Mouse (Mus musculus): Measurements from ENCODE around the gene 1700028J19Rik. TPM values are rescaled to one million over a fixed set of nuclear protein-coding genes. Genes with fewer than 3 reads are reported as not detected.
A peak's percentile ranks its signal among the peaks of the same experiment; 100 is the strongest.

The 1700028J19Rik gene
- polyA plus RNA-seq (2016; fragmentation: Nextera tagmentation; extraction: Ambion mirVana), result 0.87 and 0.88 TPM in 2 replicates

- DNase-seq (ENCODE audit: low spot score), result peak; percentile 96
- H3K27ac ChIP-seq, result peak within 1 kb of the TSS; percentile 97
- H3K4me3 ChIP-seq, result peak within 1 kb of the TSS; percentile 97
- WGBS, result under 1% methylated on average over 62 of the region's 62 CpGs
- H3K27me3 ChIP-seq (ENCODE audit: insufficient read depth, poor library complexity, severe bottlenecking), result no peaks in the 10 kb centered on the region
- peaks cover 11% of the 10 kb centered on the region for H3K4me1 ChIP-seq
- no peaks in the 10 kb centered on the region for H3K9me3 ChIP-seq
- peaks cover 34% of the 10 kb centered on the region for H3K36me3 ChIP-seq
These were observed at the start of gene 1700028J19Rik, which contains the start of gene 2410002F23Rik for GRCm38 (mm10) chr7:44246055-44246983. Gene 1700028J19Rik, minus strand, starts transcription at chr7:44246695. Gene 2410002F23Rik, plus strand, starts transcription at chr7:44246722.

GRCm38 (mm10) chr7:44291418-44291817, 44.9 kb upstream of the 1700028J19Rik start:
- no peak overlapping the region for H3K4me3 ChIP-seq
- WGBS, result 57% methylated on average over 4 of the region's 4 CpGs
- peaks cover 6% of the 10 kb centered on the region; the same call in 1 of the 2 replicates for H3K9me3 ChIP-seq
- H3K27me3 ChIP-seq (ENCODE audit: insufficient read depth, poor library complexity, severe bottlenecking), result peaks cover 4% of the 10 kb centered on the region; the same call in 1 of the 2 replicates
- no peak overlapping the region for H3K27ac ChIP-seq
- H3K36me3 ChIP-seq, result no peaks in the 10 kb centered on the region
- no peaks in the 10 kb centered on the region for H3K4me1 ChIP-seq
- DNase-seq (ENCODE audit: low spot score), result no peak

GRCm38 (mm10) chr7:44290986-44291385, 44.5 kb upstream of the 1700028J19Rik start:
- no peak for DNase-seq (ENCODE audit: low spot score)
- Histone ChIP-seq H3K4me3 (no peak overlapping the region), H3K27ac (no peak overlapping the region), H3K4me1 (no peaks in the 10 kb centered on the region), H3K36me3 (no peaks in the 10 kb centered on the region), H3K9me3 (peaks cover 7% of the 10 kb centered on the region; the same call in 1 of the 2 replicates), H3K27me3 (ENCODE audit: insufficient read depth, poor library complexity, severe bottlenecking) (peaks cover 4% of the 10 kb centered on the region; the same call in 1 of the 2 replicates)
- 74% methylated on average over 4 of the region's 4 CpGs for WGBS

GRCm38 (mm10) chr7:44287760-44288159, 41.3 kb upstream of the 1700028J19Rik start:
- no peaks in the 10 kb centered on the region for H3K4me1 ChIP-seq
- H3K36me3 ChIP-seq, result no peaks in the 10 kb centered on the region
- no peak overlapping the region for H3K4me3 ChIP-seq
- H3K9me3 ChIP-seq, result peaks cover 7% of the 10 kb centered on the region; the same call in 1 of the 2 replicates
- DNase-seq (ENCODE audit: low spot score), result no peak
- no peak overlapping the region for H3K27ac ChIP-seq
- 63% methylated on average over 7 of the region's 7 CpGs for WGBS
- H3K27me3 ChIP-seq (ENCODE audit: insufficient read depth, poor library complexity, severe bottlenecking), result peaks cover 4% of the 10 kb centered on the region; the same call in 1 of the 2 replicates

- WGBS, result 74% methylated on average over 7 of the region's 7 CpGs
These were observed 35.1 kb upstream of the 1700028J19Rik start for GRCm38 (mm10) chr7:44281586-44281985.

GRCm38 (mm10) chr7:44280959-44281358, 34.5 kb upstream of the 1700028J19Rik start:
- no peaks in the 10 kb centered on the region for H3K9me3 ChIP-seq
- DNase-seq (ENCODE audit: low spot score), result no peak
- peaks cover 6% of the 10 kb centered on the region for H3K27me3 ChIP-seq (ENCODE audit: insufficient read depth, poor library complexity, severe bottlenecking)
- no peaks in the 10 kb centered on the region for H3K36me3 ChIP-seq
- H3K4me1 ChIP-seq, result no peaks in the 10 kb centered on the region
- 56% methylated on average over 1 of the region's 1 CpGs for WGBS
- H3K4me3 ChIP-seq, result no peak overlapping the region
- H3K27ac ChIP-seq, result no peak overlapping the region

More at GRCm38 (mm10) chr7:44281586-44281985, 35.1 kb upstream of the 1700028J19Rik start:
- no peak overlapping the region for H3K27ac ChIP-seq
- H3K27me3 ChIP-seq (ENCODE audit: insufficient read depth, poor library complexity, severe bottlenecking), result no peaks in the 10 kb centered on the region
- H3K36me3 ChIP-seq, result no peaks in the 10 kb centered on the region
- DNase-seq (ENCODE audit: low spot score), result no peak
- no peak overlapping the region for H3K4me3 ChIP-seq
- H3K4me1 ChIP-seq, result no peaks in the 10 kb centered on the region
- H3K9me3 ChIP-seq, result peaks cover 2% of the 10 kb centered on the region; the same call in 1 of the 2 replicates

- peaks cover 40% of the 10 kb centered on the region for H3K27me3 ChIP-seq (ENCODE audit: insufficient read depth, poor library complexity, severe bottlenecking)
- H3K36me3 ChIP-seq, result no peaks in the 10 kb centered on the region
- no peaks in the 10 kb centered on the region for H3K4me1 ChIP-seq
- WGBS, result 44% methylated on average over 2 of the region's 2 CpGs
- no peaks in the 10 kb centered on the region for H3K9me3 ChIP-seq
- no peak overlapping the region for H3K27ac ChIP-seq
- H3K4me3 ChIP-seq, result no peak overlapping the region
- no peak for DNase-seq (ENCODE audit: low spot score)
These were observed 30.7 kb upstream of the 1700028J19Rik start for GRCm38 (mm10) chr7:44277250-44277622.

GRCm38 (mm10) chr7:44276461-44277249, 30.2 kb upstream of the 1700028J19Rik start:
- no peaks in the 10 kb centered on the region for H3K4me1 ChIP-seq
- no peak overlapping the region for H3K27ac ChIP-seq
- no peak for DNase-seq (ENCODE audit: low spot score)
- no peaks in the 10 kb centered on the region for H3K9me3 ChIP-seq
- H3K36me3 ChIP-seq, result no peaks in the 10 kb centered on the region
- peaks cover 43% of the 10 kb centered on the region for H3K27me3 ChIP-seq (ENCODE audit: insufficient read depth, poor library complexity, severe bottlenecking)
- 58% methylated on average over 10 of the region's 10 CpGs for WGBS
- no peak overlapping the region for H3K4me3 ChIP-seq

- Histone ChIP-seq H3K27me3 (ENCODE audit: insufficient read depth, poor library complexity, severe bottlenecking) (peaks cover 43% of the 10 kb centered on the region), H3K27ac (no peak overlapping the region), H3K4me3 (no peak overlapping the region), H3K4me1 (no peaks in the 10 kb centered on the region), H3K36me3 (no peaks in the 10 kb centered on the region), H3K9me3 (no peaks in the 10 kb centered on the region)
- 72% methylated on average over 3 of the region's 3 CpGs for WGBS
- DNase-seq (ENCODE audit: low spot score), result no peak
These were observed 29.1 kb upstream of the 1700028J19Rik start for GRCm38 (mm10) chr7:44275546-44275945.

- no peaks in the 10 kb centered on the region for H3K9me3 ChIP-seq
- DNase-seq (ENCODE audit: low spot score), result no peak
- no peak overlapping the region for H3K4me3 ChIP-seq
- peaks cover 47% of the 10 kb centered on the region for H3K27me3 ChIP-seq (ENCODE audit: insufficient read depth, poor library complexity, severe bottlenecking)
- H3K27ac ChIP-seq, result no peak overlapping the region
- 21% methylated on average over 11 of the region's 11 CpGs for WGBS
- H3K4me1 ChIP-seq, result no peaks in the 10 kb centered on the region
- no peaks in the 10 kb centered on the region for H3K36me3 ChIP-seq
These were observed 27.6 kb upstream of the 1700028J19Rik start for GRCm38 (mm10) chr7:44274096-44274495.

GRCm38 (mm10) chr7:44273446-44273845, 27.0 kb upstream of the 1700028J19Rik start:
- 66% methylated on average over 7 of the region's 7 CpGs for WGBS
- no peak overlapping the region for H3K27ac ChIP-seq
- no peak for DNase-seq (ENCODE audit: low spot score)
- H3K4me3 ChIP-seq, result no peak overlapping the region
- no peaks in the 10 kb centered on the region for H3K4me1 ChIP-seq
- H3K9me3 ChIP-seq, result no peaks in the 10 kb centered on the region
- peaks cover 53% of the 10 kb centered on the region for H3K27me3 ChIP-seq (ENCODE audit: insufficient read depth, poor library complexity, severe bottlenecking)
- H3K36me3 ChIP-seq, result no peaks in the 10 kb centered on the region

GRCm38 (mm10) chr7:44272546-44272945, 26.1 kb upstream of the 1700028J19Rik start:
- Histone ChIP-seq H3K4me1 (no peaks in the 10 kb centered on the region), H3K27ac (no peak overlapping the region), H3K9me3 (no peaks in the 10 kb centered on the region), H3K36me3 (no peaks in the 10 kb centered on the region), H3K4me3 (no peak overlapping the region), H3K27me3 (ENCODE audit: insufficient read depth, poor library complexity, severe bottlenecking) (peaks cover 62% of the 10 kb centered on the region)
- no peak for DNase-seq (ENCODE audit: low spot score)
- WGBS, result 86% methylated on average over 7 of the region's 7 CpGs
